Mouse (Mus musculus) CD4-positive naive resting alpha-beta T cell, adult 76 days (primary cell): Measurements from ENCODE around the gene Vps72. TPM values are rescaled to one million over a fixed set of nuclear protein-coding genes. Genes with fewer than 3 reads are reported as not detected.

Source experiments
- total RNA-seq: library from RNA; stranded (reverse); gene quantifications from one replicate; pipeline ENCODE4 v1.2.4, GENCODE M21; 2023

The Vps72 gene
- total RNA-seq = 52.3 TPM

GRCm38 (mm10) chr3:95110911-95111726 lies at the start of gene Vps72:
Vps72 (plus strand) TSS chr3:95111022.

DNA sequence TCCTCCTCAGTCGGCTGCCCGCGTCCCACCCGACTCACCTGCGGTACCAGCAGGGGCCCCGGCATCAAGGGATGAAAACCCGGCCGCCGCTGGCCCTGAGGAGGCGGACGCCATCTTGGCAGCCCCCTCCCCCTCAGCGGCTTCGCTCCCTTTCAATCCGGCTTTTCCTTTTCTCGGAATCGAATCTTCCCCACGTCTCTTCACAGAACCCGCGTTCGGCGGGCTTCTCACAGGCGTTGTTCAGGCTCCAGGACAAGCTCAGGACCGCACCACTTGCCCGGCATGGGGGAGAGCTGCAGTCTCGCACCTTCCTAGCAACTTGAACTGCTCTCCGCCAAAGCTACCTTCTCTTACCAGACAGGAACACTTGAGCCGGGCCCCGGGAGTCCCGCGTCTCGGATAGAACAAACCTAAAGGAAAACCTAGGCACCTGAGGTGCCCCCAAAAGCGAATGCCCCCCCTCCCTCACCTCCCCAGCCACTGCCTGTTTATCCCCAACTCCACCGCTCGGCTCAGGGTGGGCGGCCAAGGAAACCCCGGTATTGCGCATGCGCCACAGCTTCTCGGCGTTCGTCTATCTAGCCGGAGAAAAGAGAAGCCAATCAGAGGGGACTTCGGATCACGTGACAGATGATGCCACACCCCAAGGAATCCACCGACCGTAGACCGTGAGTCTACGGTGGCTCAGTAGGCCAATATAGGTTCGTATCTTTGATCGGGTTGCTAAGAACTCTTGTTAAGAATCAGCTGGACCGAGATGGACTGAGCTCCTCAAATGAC lies 4.3 kb upstream of the Vps72 start, which contains the start of gene Pip5k1a:
Pip5k1a (minus strand) TSS at position 593 of the 780 bp plus-strand sequence.

GRCm38 (mm10) chr3:95124246-95124645 lies 13.4 kb downstream of the Vps72 start, which contains the start of gene Tmod4:
Tmod4 (plus strand) TSS chr3:95124476.

GRCm38 (mm10) chr3:95133680-95134101 lies 22.9 kb downstream of the Vps72 start, which contains the start of the genes Scnm1 and Lysmd1:
Scnm1 (minus strand) TSS chr3:95134011.
Lysmd1 (plus strand) TSS chr3:95134088.

DNA sequence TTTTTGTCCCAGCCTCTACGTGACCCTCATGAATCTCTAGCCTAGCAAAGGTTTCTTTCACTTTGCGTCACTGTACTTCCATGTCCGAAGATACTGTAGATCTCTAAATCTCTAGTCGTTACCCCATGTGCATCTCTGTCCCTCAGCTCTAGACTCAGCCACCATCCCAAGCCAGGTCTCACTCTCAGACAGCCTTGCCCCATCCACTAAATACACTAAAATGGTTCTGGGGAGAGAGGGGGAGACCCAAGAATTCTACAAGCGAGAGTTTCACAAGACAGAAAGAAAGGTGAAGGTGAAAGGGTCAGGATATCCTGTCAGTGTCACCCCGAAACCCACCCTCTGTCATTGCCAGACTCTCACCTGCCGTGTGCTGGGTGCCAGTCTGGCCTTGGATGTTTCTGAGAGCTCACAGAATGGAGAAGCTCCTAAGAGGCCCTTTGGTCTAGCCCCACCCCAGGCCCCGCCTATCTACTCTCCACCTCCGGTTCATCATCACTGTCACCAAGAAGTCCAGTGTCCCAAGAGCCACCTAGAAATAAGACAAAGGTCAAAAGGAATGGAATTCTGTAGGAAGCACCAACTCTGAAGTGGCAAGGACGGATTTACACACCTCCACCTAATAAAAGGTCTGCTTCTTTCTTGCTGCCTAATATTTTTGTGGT lies 31.3 kb downstream of the Vps72 start, which contains the start of gene Tnfaip8l2:
Tnfaip8l2 (minus strand) TSS at position 409 of the 665 bp plus-strand sequence.

GRCm38 (mm10) chr3:95159987-95160963 lies 49.5 kb downstream of the Vps72 start, which contains the start of gene Sema6c:
Sema6c (plus strand) TSS chr3:95160457.

Other genes with a start within 250 kb of the Vps72 start
- 216 TPM for gene Psmb4, start 224.1 kb upstream of the Vps72 start, total RNA-seq
- 1.8 TPM for gene Selenbp1, start 178.0 kb upstream of the Vps72 start, total RNA-seq
- 31.4 TPM for gene Rfx5, start 156.9 kb upstream of the Vps72 start, total RNA-seq
- gene Pi4kb, start 136.3 kb upstream of the Vps72 start, total RNA-seq = 50.5 TPM
- 68.3 TPM for gene Zfp687, start 95.6 kb upstream of the Vps72 start, total RNA-seq
- gene Psmd4, start 68.4 kb upstream of the Vps72 start, total RNA-seq = 137 TPM
- gene Pip5k1a, start 4.1 kb upstream of the Vps72 start, total RNA-seq = 51.7 TPM
- gene Tmod4, start 13.5 kb downstream of the Vps72 start, total RNA-seq = 1.4 TPM
- 86.1 TPM for gene Scnm1, start 23.0 kb downstream of the Vps72 start, total RNA-seq
- gene Lysmd1, start 23.1 kb downstream of the Vps72 start, total RNA-seq = 9.2 TPM
- gene Tnfaip8l2, start 31.3 kb downstream of the Vps72 start, total RNA-seq = 86.6 TPM
- gene Sema6c, start 49.4 kb downstream of the Vps72 start, total RNA-seq = 2.3 TPM
- gene Gabpb2, start 106.9 kb downstream of the Vps72 start, total RNA-seq = 71.0 TPM
- 203 TPM for gene Cdc42se1, start 117.7 kb downstream of the Vps72 start, total RNA-seq
- gene Mllt11, start 121.1 kb downstream of the Vps72 start, total RNA-seq = 4.5 TPM
- gene Gm128, start 130.6 kb downstream of the Vps72 start, total RNA-seq = 0.29 TPM
- gene Bnipl, start 140.2 kb downstream of the Vps72 start, total RNA-seq = not detected
- gene Mindy1, start 170.3 kb downstream of the Vps72 start, total RNA-seq = 16.7 TPM
- gene Prune1, start 171.1 kb downstream of the Vps72 start, total RNA-seq = 5.7 TPM
- gene Anxa9, start 196.2 kb downstream of the Vps72 start, total RNA-seq = 0.29 TPM
- 101 TPM for gene Cers2, start 203.8 kb downstream of the Vps72 start, total RNA-seq
- 30.0 TPM for gene Setdb1, start 246.2 kb downstream of the Vps72 start, total RNA-seq